Mouse (Mus musculus) heart, postnatal 25 days (tissue): ENCODE measurements around the gene S100a3. TPM values are rescaled to one million over a fixed set of nuclear protein-coding genes. Genes with fewer than 3 reads are reported as not detected.

Source experiments
- total RNA-seq, 2 experiments: library from RNA; stranded (reverse); gene quantifications; 2 replicates each; pipeline ENCODE4 v1.2.3; 2021

S100a3 gene
- total RNA-seq, 2 experiments from 2014 or later: not detected

Other genes starting within 250 kb of the S100a3 start
- gene Slc27a3, start 170.6 kb upstream of the S100a3 start, total RNA-seq: 1 to 10 TPM in 1 of 2 experiments, under 1 TPM in 1; 0.78 to 1.4 TPM
- gene Ints3, start 127.0 kb upstream of the S100a3 start, total RNA-seq: 10 to 100 TPM; 25.2 to 26.9 TPM
- gene Npr1, start 94.7 kb upstream of the S100a3 start, total RNA-seq: 10 to 100 TPM; 17.2 to 18.8 TPM
- 10 to 100 TPM; 31.5 to 33.4 TPM for gene Ilf2, start 84.5 kb upstream of the S100a3 start, total RNA-seq
- 10 to 100 TPM; 59.5 to 62.6 TPM for gene Snapin, start 69.5 kb upstream of the S100a3 start, total RNA-seq
- gene Chtop, start 51.1 kb upstream of the S100a3 start, total RNA-seq: 100 to 1,000 TPM; 100 to 113 TPM
- 100 to 1,000 TPM; 777 to 804 TPM for gene S100a1, start 46.2 kb upstream of the S100a3 start, total RNA-seq
- gene S100a13, start 46.1 kb upstream of the S100a3 start, total RNA-seq: 10 to 100 TPM; 27.1 to 29.7 TPM
- under 1 TPM; 0.23 to 0.48 TPM for gene S100a14, start 33.7 kb upstream of the S100a3 start, total RNA-seq
- gene S100a16, start 23.3 kb upstream of the S100a3 start, total RNA-seq: 10 to 100 TPM; 71.3 to 74.7 TPM
- not detected for gene S100a2, start 29.7 kb downstream of the S100a3 start, total RNA-seq
- gene Gm42674, start 41.3 kb downstream of the S100a3 start, total RNA-seq: not detected
- 10 to 100 TPM in 1 of 2 experiments, 1 to 10 TPM in 1; 8.0 to 11.2 TPM for gene S100a4, start 43.2 kb downstream of the S100a3 start, total RNA-seq
- gene S100a5, start 47.9 kb downstream of the S100a3 start, total RNA-seq: not detected
- gene S100a6, start 52.3 kb downstream of the S100a3 start, total RNA-seq: 10 to 100 TPM; 70.8 to 84.4 TPM
- under 1 TPM; 0.28 to 0.60 TPM for gene S100a7a, start 93.4 kb downstream of the S100a3 start, total RNA-seq
- gene S100a8, start 108.4 kb downstream of the S100a3 start, total RNA-seq: 1 to 10 TPM in 1 of 2 experiments, under 1 TPM in 1; 0.61 to 1.6 TPM
- gene S100a9, start 135.1 kb downstream of the S100a3 start, total RNA-seq: 1 to 10 TPM; 1.3 to 1.5 TPM
- gene Pglyrp4, start 166.3 kb downstream of the S100a3 start, total RNA-seq: not detected
- gene Gm5849, start 217.3 kb downstream of the S100a3 start, total RNA-seq: not detected